Mouse (Mus musculus) neural tube, embryonic 13.5 days (tissue): Measurements from ENCODE around the gene Ankrd10. TPM values are rescaled to one million over a fixed set of nuclear protein-coding genes. Genes with fewer than 3 reads are reported as not detected.

ENCODE experiments used
- ATAC-seq: fragments of 200-750 bp; cut with Nextera tagmentation; 2 replicates; pipeline ENCODE4 v1.8.0; 2017; ENCODE audit warnings: low read depth, mild to moderate bottlenecking, moderate TSS enrichment, moderate library complexity
- H3K27ac ChIP-seq: fragments of 300-500 bp; sonication (generic); replicated peaks from 2 replicates; pipeline ENCODE4 v1.5.1; 2015; ENCODE audit warnings: moderate library complexity, mild to moderate bottlenecking, inconsistent platforms
- H3K27me3 ChIP-seq: fragments of 300-500 bp; sonication (generic); 2 replicates; pipeline ENCODE4 v1.6.1; 2015; ENCODE audit warnings: mild to moderate bottlenecking, inconsistent platforms
- H3K36me3 ChIP-seq: fragments of 300-500 bp; sonication (generic); 2 replicates; pipeline ENCODE4 v1.6.1; 2015; ENCODE audit warnings: mild to moderate bottlenecking, inconsistent platforms
- H3K4me1 ChIP-seq: fragments of 300-500 bp; sonication (generic); replicated peaks from 2 replicates; pipeline ENCODE4 v1.6.1; 2015; ENCODE audit warnings: inconsistent platforms
- H3K4me2 ChIP-seq: fragments of 300-500 bp; sonication (generic); 2 replicates; pipeline ENCODE4 v1.6.1; 2015; ENCODE audit warnings: inconsistent platforms, mild to moderate bottlenecking, moderate library complexity
- H3K4me3 ChIP-seq: fragments of 300-500 bp; sonication (generic); 2 replicates; pipeline ENCODE4 v1.5.1; 2015; ENCODE audit warnings: mild to moderate bottlenecking, inconsistent platforms
- H3K9ac ChIP-seq: fragments of 300-500 bp; sonication (generic); 2 replicates; pipeline ENCODE4 v1.6.1; 2015; ENCODE audit warnings: moderate library complexity, mild to moderate bottlenecking, inconsistent platforms
- H3K9me3 ChIP-seq: fragments of 300-500 bp; sonication (generic); 2 replicates; pipeline ENCODE4 v1.6.1; 2016; ENCODE audit warnings: inconsistent platforms
- WGBS: fragments of 180-500 bp; shearing (Covaris S2); methylation state at CpG from one replicate; pipeline ENCODE4 v1.1.7; 2015; 5-methylcytosine and 5-hydroxymethylcytosine counted together
- polyA plus RNA-seq: library from polyadenylated mRNA; unstranded; fragments of >200 nt; fragmentation: Nextera tagmentation; extraction: Ambion mirVana; gene quantifications from 2 replicates; pipeline ENCODE4 v1.2.1, GENCODE M21; 2015

Gene Ankrd10
- polyA plus RNA-seq, 1 experiment from 2014 or later = 79.2 TPM

DNA sequence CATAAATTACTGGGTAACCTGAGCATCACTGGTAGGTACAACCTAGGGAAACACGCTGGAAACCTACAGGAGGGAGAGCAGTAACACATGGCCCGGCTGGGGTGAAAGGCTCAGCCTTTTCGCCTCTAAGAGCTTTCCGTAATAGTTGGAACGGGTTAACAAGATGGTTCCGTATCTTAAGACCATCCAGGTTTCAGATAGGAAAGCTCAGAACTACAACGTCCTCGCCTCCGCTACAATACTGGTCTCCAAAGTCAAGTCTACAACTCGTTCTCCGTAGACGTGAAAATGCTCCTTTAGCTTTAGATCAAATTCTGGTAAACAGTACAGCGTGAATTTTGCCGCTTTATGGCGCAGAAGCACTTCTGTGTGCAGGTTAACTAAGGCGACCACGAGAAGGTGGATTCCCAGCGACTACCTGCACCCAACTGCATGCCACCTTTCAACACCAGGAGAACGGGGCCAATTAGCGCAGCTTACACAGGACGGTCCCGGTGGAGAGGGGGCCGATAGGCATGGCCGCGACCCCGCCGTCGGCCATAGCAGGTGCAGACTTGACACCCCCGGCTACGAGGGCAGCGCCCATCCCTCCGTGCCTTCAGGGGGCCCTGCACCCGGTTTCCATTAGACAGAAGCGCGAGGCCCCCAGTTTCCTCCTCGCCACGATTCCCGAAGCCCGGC, 1.1 kb downstream of the Ankrd10 start:
- peaks cover 40% of the 10 kb centered on the region for H3K4me1 ChIP-seq
- peak overlapping the region; percentile 99 for H3K27ac ChIP-seq
- ATAC-seq = peak; percentile 12
- peaks cover 32% of the 10 kb centered on the region for H3K36me3 ChIP-seq
- H3K27me3 ChIP-seq = no peaks in the 10 kb centered on the region
- peak overlapping the region; percentile 76 for H3K4me2 ChIP-seq
- under 1% methylated on average over 39 of the region's 39 CpGs for WGBS
- H3K4me3 ChIP-seq = peak overlapping the region; percentile 95
- no peaks in the 10 kb centered on the region for H3K9me3 ChIP-seq
- H3K9ac ChIP-seq = peak overlapping the region; percentile 97

DNA sequence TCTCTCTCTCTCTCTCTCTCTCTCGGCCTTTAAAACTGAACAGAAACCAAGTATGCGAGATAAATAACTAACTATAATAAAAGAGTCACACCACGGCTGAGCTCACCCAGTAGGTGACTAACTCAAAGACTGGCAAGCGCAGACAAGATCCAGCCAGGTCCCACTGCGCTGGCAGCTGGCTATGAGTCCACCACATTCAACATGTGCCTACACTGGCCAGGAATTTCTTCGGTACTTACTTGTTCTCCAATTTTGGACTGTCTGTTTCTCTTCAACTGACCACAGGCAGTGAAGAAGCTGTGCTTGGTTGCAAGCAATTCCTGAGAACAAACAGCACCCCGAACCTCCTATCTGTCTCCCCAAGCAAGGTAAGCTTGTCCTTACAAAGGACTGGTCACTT, 2.1 kb downstream of the Ankrd10 start:
- peak overlapping the region; percentile 95 for H3K4me3 ChIP-seq
- H3K4me2 ChIP-seq = peak overlapping the region; percentile 76
- peak overlapping the region; percentile 97 for H3K9ac ChIP-seq
- H3K4me1 ChIP-seq = peaks cover 43% of the 10 kb centered on the region
- no peaks in the 10 kb centered on the region for H3K9me3 ChIP-seq
- WGBS = 68% methylated on average over 7 of the region's 7 CpGs
- no peaks in the 10 kb centered on the region for H3K27me3 ChIP-seq
- H3K36me3 ChIP-seq = peaks cover 36% of the 10 kb centered on the region
- no peak overlapping the region for H3K27ac ChIP-seq
- no peak for ATAC-seq

DNA sequence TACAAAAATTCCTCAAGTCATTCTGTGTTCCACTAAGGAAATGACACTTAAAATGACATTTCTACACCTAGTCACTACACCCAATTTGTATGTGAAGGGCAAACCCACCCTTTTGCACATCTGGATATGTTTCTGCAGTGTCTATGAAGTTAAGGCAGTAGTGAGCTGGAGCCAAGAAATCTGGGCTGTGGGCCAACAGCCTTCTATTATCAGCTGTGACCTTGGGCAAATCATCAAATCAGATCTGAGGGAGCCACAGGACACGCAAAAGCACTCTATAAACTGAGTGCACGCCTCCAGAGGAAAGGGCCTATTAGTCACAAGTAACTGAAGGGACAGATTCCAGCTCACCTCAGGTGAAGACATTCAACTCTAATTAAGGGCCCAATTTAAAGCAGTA, 3.2 kb downstream of the Ankrd10 start:
- peak overlapping the region; percentile 76 for H3K4me2 ChIP-seq
- no peak overlapping the region for H3K4me3 ChIP-seq
- WGBS = 26% methylated on average over 2 of the region's 2 CpGs
- H3K9ac ChIP-seq = 0 out of 2 replicates have a peak overlapping the region, but pooled peaks have one; percentile 43
- peaks cover 43% of the 10 kb centered on the region for H3K4me1 ChIP-seq
- H3K27ac ChIP-seq = peak overlapping the region; percentile 33; the same call in 1 of the 2 replicates
- no peak for ATAC-seq
- H3K27me3 ChIP-seq = no peaks in the 10 kb centered on the region
- H3K36me3 ChIP-seq = peaks cover 44% of the 10 kb centered on the region
- H3K9me3 ChIP-seq = no peaks in the 10 kb centered on the region

DNA sequence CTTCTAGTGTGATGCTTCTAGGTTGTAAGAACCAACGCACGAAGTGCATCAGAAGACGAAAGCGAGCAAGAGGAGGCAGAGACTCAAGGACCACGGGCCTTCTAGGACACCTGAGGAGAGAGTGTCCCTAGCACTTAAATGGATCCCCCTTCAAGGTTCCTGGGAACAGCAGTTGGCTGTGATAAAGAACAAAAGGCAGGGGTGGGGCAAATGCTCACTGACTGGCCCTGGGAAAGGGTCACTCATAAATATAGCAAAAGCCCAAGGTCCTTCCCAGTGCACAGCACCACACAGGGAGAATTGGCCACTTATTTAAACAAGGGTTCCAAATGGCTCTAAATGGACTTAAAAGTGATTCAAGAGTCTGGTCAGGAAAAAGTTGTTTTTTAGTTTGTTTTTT, 6.4 kb downstream of the Ankrd10 start:
- Histone ChIP-seq H3K4me2 (no peak overlapping the region), H3K36me3 (peaks cover 67% of the 10 kb centered on the region), H3K4me1 (peaks cover 28% of the 10 kb centered on the region), H3K27ac (no peak overlapping the region), H3K9ac (no peak overlapping the region), H3K27me3 (no peaks in the 10 kb centered on the region), H3K4me3 (no peak overlapping the region), H3K9me3 (no peaks in the 10 kb centered on the region)
- 66% methylated on average over 5 of the region's 5 CpGs for WGBS
- ATAC-seq = no peak

DNA sequence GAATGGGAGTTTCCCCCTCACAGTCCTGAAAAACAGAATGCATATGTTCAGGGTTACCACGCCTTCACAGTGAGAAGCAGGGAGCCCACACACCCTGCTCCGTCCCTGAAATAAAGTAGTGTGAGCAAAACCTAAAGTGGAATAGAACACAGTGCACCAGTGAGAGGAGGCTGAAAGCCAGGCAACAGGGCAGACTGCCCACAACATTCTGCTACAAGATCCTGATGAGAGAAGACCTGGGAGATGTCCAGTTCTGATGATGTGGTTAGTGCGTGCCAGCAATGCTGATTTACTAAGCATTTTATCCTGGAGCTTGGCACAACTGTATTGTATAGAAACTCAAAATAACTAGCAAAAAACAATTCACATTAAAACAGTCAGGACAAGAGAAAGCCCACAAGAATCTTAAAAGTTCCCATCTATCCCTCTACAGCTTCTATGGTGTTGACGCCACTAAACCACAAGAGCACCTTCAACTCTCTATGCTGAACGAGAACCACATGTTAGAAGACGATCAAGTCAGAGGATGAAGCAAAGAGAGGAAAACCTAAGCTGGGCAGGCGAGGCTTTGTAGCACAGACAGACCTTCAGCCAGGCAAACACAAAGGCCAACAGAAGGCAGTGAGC, 6.9 kb downstream of the Ankrd10 start:
- Histone ChIP-seq H3K4me3 (no peak overlapping the region), H3K9ac (no peak overlapping the region), H3K27ac (no peak overlapping the region), H3K9me3 (no peaks in the 10 kb centered on the region), H3K4me1 (peaks cover 22% of the 10 kb centered on the region), H3K4me2 (no peak overlapping the region), H3K36me3 (peaks cover 70% of the 10 kb centered on the region), H3K27me3 (no peaks in the 10 kb centered on the region)
- WGBS = 86% methylated on average over 7 of the region's 7 CpGs
- ATAC-seq = no peak

DNA sequence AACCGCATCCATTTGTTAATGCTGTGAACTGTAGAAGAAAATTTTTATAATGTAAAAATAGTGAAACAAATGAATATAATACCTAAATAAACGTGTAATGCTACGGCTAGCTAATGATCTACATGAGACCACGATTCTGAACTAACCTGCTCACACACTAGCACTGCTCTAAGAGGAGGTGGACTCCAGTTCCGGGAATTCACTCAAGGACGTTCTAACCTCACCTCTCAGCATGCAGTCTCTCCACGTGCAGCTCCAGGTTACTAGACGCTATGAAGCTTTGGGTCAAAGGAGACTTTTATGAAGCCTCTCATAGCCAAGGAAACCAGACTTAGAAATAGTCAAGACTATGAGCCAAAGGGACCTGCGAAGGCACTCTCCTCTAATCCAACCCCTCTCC, 7.8 kb downstream of the Ankrd10 start:
- Histone ChIP-seq H3K9me3 (no peaks in the 10 kb centered on the region), H3K36me3 (peaks cover 69% of the 10 kb centered on the region), H3K4me3 (no peak overlapping the region), H3K4me2 (no peak overlapping the region), H3K27me3 (no peaks in the 10 kb centered on the region), H3K4me1 (peaks cover 13% of the 10 kb centered on the region), H3K9ac (no peak overlapping the region), H3K27ac (no peak overlapping the region)
- 86% methylated on average over 9 of the region's 9 CpGs for WGBS
- no peak for ATAC-seq

DNA sequence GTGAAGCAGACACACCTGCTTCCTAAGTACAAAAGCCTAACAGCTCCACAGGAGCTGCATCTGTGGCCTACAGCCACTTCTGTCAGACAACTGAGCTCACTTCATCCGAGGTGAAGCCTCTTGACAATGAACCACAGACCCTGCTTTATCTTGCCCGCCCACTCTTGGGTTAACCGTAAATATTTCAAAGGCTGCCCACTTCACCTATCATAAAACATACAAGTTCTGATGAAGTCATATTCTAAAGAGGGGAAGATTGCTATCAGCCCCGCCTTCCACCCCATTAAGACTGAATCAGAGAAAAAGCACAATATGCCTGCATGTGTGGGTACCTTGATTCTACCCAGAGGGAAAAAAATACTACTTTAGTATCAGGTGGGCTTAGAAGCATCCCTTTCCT, 10.5 kb downstream of the Ankrd10 start:
- Histone ChIP-seq H3K27me3 (no peaks in the 10 kb centered on the region), H3K4me3 (no peak overlapping the region), H3K9ac (no peak overlapping the region), H3K4me1 (0 out of 2 replicates have a peak, but pooled peaks cover 3% of the 10 kb centered on the region), H3K27ac (no peak overlapping the region), H3K36me3 (peaks cover 65% of the 10 kb centered on the region), H3K4me2 (no peak overlapping the region), H3K9me3 (no peaks in the 10 kb centered on the region)
- 89% methylated on average over 4 of the region's 4 CpGs for WGBS
- no peak for ATAC-seq

DNA sequence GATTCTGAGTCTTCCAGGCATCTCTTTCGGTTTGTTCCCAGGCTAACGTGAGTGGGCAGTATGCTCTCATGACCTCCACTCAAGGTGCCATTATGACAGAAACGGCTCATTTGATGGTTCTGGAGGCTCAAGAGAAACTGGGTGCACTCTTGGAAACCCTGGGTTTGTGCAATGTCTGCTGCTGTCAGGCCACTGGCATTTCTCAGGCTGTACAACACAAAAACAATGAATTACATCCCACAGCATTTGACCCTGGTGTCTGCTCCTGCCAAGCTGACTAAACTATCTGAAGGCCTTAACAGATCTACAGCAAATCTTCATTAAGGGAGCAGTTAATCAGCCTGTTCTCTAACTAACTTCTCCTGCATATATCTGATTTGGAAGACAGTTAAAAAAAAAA, 16.5 kb downstream of the Ankrd10 start:
- no peaks in the 10 kb centered on the region for H3K9me3 ChIP-seq
- no peaks in the 10 kb centered on the region for H3K27me3 ChIP-seq
- no peak overlapping the region for H3K4me2 ChIP-seq
- peaks cover 72% of the 10 kb centered on the region for H3K36me3 ChIP-seq
- no peak overlapping the region for H3K27ac ChIP-seq
- 92% methylated on average over 3 of the region's 3 CpGs for WGBS
- no peak for ATAC-seq
- H3K4me3 ChIP-seq = no peak overlapping the region
- H3K4me1 ChIP-seq = no peaks in the 10 kb centered on the region
- H3K9ac ChIP-seq = no peak overlapping the region

DNA sequence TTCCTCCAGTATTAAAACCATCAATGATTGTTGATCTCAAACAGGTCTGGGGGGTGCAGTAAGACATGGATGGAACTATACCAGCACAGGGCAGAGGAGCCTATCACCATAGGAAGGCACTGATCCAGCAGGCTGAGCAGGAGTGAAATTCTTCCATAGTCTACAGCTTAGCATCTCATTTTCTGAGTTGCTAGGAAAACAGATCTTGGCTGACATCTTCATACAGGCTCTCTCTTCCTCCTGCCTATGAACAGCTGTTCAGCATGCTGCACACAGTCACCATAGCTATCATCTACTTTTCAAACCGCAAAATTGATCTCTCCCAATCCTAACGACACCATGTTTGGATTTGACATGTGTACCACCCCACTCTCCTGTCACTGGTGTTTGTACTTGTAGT, 17.5 kb downstream of the Ankrd10 start:
- no peak overlapping the region for H3K9ac ChIP-seq
- H3K4me3 ChIP-seq = no peak overlapping the region
- peaks cover 74% of the 10 kb centered on the region for H3K36me3 ChIP-seq
- no peaks in the 10 kb centered on the region for H3K27me3 ChIP-seq
- H3K4me2 ChIP-seq = no peak overlapping the region
- no peak overlapping the region for H3K27ac ChIP-seq
- no peak for ATAC-seq
- no peaks in the 10 kb centered on the region for H3K9me3 ChIP-seq
- 99% methylated on average over 2 of the region's 2 CpGs for WGBS
- H3K4me1 ChIP-seq = no peaks in the 10 kb centered on the region

DNA sequence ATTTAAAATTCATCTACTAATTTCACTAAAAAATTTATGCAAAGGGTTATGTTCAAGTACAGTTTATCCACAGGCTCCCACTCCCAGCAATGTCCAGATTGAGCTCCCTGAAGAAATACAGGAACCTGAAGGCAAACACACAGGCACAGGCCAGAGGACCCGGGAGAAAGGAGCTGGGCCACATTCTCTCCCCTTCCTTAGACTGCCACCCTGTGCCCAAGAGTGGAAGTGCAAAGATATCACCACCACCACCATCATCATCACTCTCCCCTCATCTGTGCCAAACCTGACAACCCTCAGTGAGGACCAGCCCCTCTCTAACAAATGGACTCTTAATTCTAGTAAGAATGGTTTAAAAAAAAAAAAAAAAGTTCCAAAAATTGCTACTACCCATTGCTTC, 19.3 kb downstream of the Ankrd10 start:
- no peak for ATAC-seq

DNA sequence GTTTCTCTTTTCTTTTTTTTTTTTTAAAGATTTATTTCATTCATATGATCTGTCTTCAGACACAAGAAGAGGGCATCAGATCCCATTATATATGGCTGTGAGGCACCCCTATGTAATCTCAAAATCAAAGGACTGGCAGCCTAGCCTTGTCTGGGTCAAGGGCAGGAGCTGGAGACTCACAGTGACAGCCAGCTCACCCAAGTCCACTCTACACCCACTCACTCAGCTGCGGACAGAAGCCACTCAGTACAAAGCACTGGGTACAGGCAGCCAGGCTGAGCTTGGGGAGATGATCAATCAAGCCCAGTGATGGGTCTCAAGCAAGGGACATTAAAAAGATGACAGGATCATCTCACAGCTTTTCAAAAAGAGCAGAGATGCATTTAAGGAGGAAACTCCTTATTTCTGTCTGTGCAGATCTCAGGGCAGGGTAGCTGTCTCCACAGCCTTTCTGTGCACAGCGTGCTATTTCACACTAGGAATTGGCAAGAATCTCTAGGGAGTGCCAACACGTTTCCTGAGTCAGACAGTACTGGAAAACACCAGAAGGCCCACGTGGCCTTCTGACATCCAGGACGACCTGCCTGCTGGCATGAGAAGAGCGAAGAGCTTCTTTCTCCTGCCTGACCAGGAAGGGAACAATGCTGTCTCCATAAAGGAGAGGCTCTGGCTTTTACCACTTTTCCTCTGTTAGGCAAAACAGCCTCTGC, 21.3 kb downstream of the Ankrd10 start:
- Histone ChIP-seq H3K4me1 (no peaks in the 10 kb centered on the region), H3K36me3 (peaks cover 81% of the 10 kb centered on the region), H3K4me3 (no peak overlapping the region), H3K9me3 (no peaks in the 10 kb centered on the region), H3K27me3 (no peaks in the 10 kb centered on the region), H3K9ac (no peak overlapping the region), H3K4me2 (no peak overlapping the region), H3K27ac (no peak overlapping the region)
- ATAC-seq = no peak
- whole genome bisulfite sequencing = 88% methylated on average over 6 of the region's 6 CpGs

More for the DNA sequence above, 19.3 kb downstream of the Ankrd10 start:
- H3K36me3 ChIP-seq = peaks cover 81% of the 10 kb centered on the region
- H3K4me2 ChIP-seq = no peak overlapping the region
- no peaks in the 10 kb centered on the region for H3K4me1 ChIP-seq
- H3K9ac ChIP-seq = no peak overlapping the region
- H3K9me3 ChIP-seq = no peaks in the 10 kb centered on the region
- no peak overlapping the region for H3K4me3 ChIP-seq
- WGBS = 19% methylated on average over 1 of the region's 1 CpGs
- H3K27me3 ChIP-seq = no peaks in the 10 kb centered on the region
- no peak overlapping the region for H3K27ac ChIP-seq

DNA sequence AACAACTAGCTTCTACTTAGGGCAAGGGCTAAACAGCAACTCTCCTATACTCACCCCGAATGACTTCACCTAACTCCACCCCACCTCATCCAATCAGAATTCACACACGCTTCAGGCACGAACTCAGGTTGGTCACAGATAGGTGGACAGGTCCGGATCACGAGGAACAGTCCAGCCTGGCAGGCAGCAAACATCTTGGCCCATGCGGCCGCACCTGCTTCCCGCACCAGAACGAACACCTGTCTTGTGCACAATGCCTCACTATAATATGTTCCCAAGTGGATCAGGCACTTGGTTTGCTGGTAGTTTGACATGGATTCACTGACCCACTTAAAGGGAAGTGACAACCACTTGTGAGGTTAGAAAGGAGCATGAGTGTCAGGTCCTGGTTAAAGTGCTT, 26.7 kb downstream of the Ankrd10 start:
- H3K27ac ChIP-seq = no peak overlapping the region
- H3K9ac ChIP-seq = no peak overlapping the region
- ATAC-seq = no peak
- H3K9me3 ChIP-seq = no peaks in the 10 kb centered on the region
- H3K4me3 ChIP-seq = no peak overlapping the region
- no peaks in the 10 kb centered on the region for H3K4me1 ChIP-seq
- no peaks in the 10 kb centered on the region for H3K27me3 ChIP-seq
- no peak overlapping the region for H3K4me2 ChIP-seq
- 97% methylated on average over 9 of the region's 9 CpGs for WGBS
- peaks cover 77% of the 10 kb centered on the region for H3K36me3 ChIP-seq
